In genomic region chr12:8947163-8947562, GRCm38 (mm10) we compare ENCODE assay signal across 8 mouse cellular contexts. TPM values are rescaled to one million over a fixed set of nuclear protein-coding genes. Genes with fewer than 3 reads are reported as not detected.
DNase-seq lines count a peak whose midpoint lies in the region; ATAC-seq and TF ChIP-seq lines count a peak whose summit lies in the region.

No protein-coding gene starts in this region.

- H3K4me3 ChIP-seq in heart, embryonic 15.5 days = 0 out of 2 replicates have a peak overlapping the region, but pooled peaks have one; percentile 56
- no peak overlapping the region for H3K4me3 ChIP-seq in heart, adult 2 months
- peak overlapping the region; percentile 53 for H3K4me3 ChIP-seq in bone marrow macrophage, adult 2 months (ENCODE audit: insufficient read depth, low read length)
- no peak overlapping the region for H3K4me3 ChIP-seq in hindbrain, embryonic 14.5 days (replicated peaks; ENCODE audit: low read length)
- H3K4me3 ChIP-seq in megakaryocyte, embryonic 14.5 days (replicated peaks) = peak overlapping the region; percentile 14

- no peak for ATAC-seq in heart, embryonic 15.5 days (replicated peaks; ENCODE audit: insufficient number of reproducible peaks, insufficient read depth, low FRiP score, low read depth)
- no peak for ATAC-seq in hindbrain, embryonic 14.5 days (ENCODE audit: low FRiP score)

- H3K4me1 ChIP-seq in heart, embryonic 15.5 days (replicated peaks) = peaks cover 9% of the 10 kb centered on the region
- H3K4me1 ChIP-seq in heart, adult 2 months (ENCODE audit: control insufficient read depth, insufficient read depth, low read length) = peaks cover 2% of the 10 kb centered on the region; the same call in 1 of the 2 replicates
- peaks cover 25% of the 10 kb centered on the region for H3K4me1 ChIP-seq in bone marrow macrophage, adult 2 months (ENCODE audit: control insufficient read depth, insufficient read depth, low read length)
- H3K4me1 ChIP-seq in hindbrain, embryonic 14.5 days (replicated peaks; ENCODE audit: control insufficient read depth, insufficient read depth, low read length) = peaks cover 5% of the 10 kb centered on the region; the same call in 1 of the 2 replicates
- peaks cover 34% of the 10 kb centered on the region for H3K4me1 ChIP-seq in megakaryocyte, embryonic 14.5 days

- H3K9ac ChIP-seq in heart, embryonic 15.5 days = no peak overlapping the region
- no peak overlapping the region for H3K9ac ChIP-seq in heart, adult 2 months (ENCODE audit: low read depth, low read length)
- H3K9ac ChIP-seq in hindbrain, embryonic 14.5 days = no peak overlapping the region

- no peak for DNase-seq in heart, adult 2 months
- no peak for DNase-seq in hindbrain, embryonic 14.5 days (ENCODE audit: low spot score)
- no peak for DNase-seq in left cerebral cortex, postnatal 14 days (ENCODE audit: low spot score in 2 of 2)
- DNase-seq in urinary bladder, postnatal 36 days (ENCODE audit: low spot score in 2 of 2) = no peak
- no peak for DNase-seq in thymus, postnatal 10 days (ENCODE audit: low spot score in 2 of 2)

- H3K4me2 ChIP-seq in heart, embryonic 15.5 days = peak overlapping the region; percentile 97
- H3K4me2 ChIP-seq in hindbrain, embryonic 14.5 days (replicated peaks) = peak overlapping the region; percentile 79; the same call in 1 of the 2 replicates

- H3K9me3 ChIP-seq in heart, embryonic 15.5 days (replicated peaks) = no peaks in the 10 kb centered on the region
- H3K9me3 ChIP-seq in hindbrain, embryonic 14.5 days (ENCODE audit: control insufficient read depth, low read length) = no peaks in the 10 kb centered on the region
- H3K9me3 ChIP-seq in megakaryocyte, embryonic 14.5 days = no peaks in the 10 kb centered on the region

- no peak overlapping the region for H3K27ac ChIP-seq in heart, embryonic 15.5 days
- H3K27ac ChIP-seq in heart, adult 2 months = no peak overlapping the region
- H3K27ac ChIP-seq in bone marrow macrophage, adult 2 months (ENCODE audit: insufficient read depth, low read depth, low read length) = peak overlapping the region; percentile 66
- no peak overlapping the region for H3K27ac ChIP-seq in hindbrain, embryonic 14.5 days

- no peak for TF ChIP-seq POLR2A in heart, adult 2 months (IDR thresholded peaks at IDR 0.05; ENCODE audit: insufficient read depth, low read depth, low read length)
- TF ChIP-seq POLR2A in bone marrow macrophage, adult 2 months (IDR thresholded peaks at IDR 0.05; ENCODE audit: borderline replicate concordance, low read depth, low read length) = no peak

- no peak for TF ChIP-seq EP300 in heart, adult 2 months (IDR thresholded peaks at IDR 0.05; ENCODE audit: insufficient read depth, low read depth, low read length)

- WGBS in heart, embryonic 15.5 days = 42% methylated on average over 9 of the region's 9 CpGs
- 48% methylated on average over 9 of the region's 9 CpGs for WGBS in heart, adult 2 months
- WGBS in hindbrain, embryonic 14.5 days = 69% methylated on average over 9 of the region's 9 CpGs

- intact Hi-C loops in heart, adult 2 months (cut with DNase I) = no loop called here
- intact Hi-C loops in left cerebral cortex, postnatal 14 days (cut with DNase I) = no loop called here

- no peak for TF ChIP-seq CTCF in heart, adult 2 months (IDR thresholded peaks at IDR 0.05)
- TF ChIP-seq CTCF in bone marrow macrophage, adult 2 months (IDR thresholded peaks at IDR 0.05; ENCODE audit: low read depth, low read length) = no peak

- no peaks in the 10 kb centered on the region for H3K79me2 ChIP-seq in heart, adult 2 months (replicated peaks; ENCODE audit: control insufficient read depth, insufficient read depth, low read length)

- H3K36me3 ChIP-seq in heart, embryonic 15.5 days = no peaks in the 10 kb centered on the region
- no peaks in the 10 kb centered on the region for H3K36me3 ChIP-seq in heart, adult 2 months (ENCODE audit: control insufficient read depth, insufficient read depth, low read length)
- no peaks in the 10 kb centered on the region for H3K36me3 ChIP-seq in hindbrain, embryonic 14.5 days (replicated peaks; ENCODE audit: control insufficient read depth, insufficient read depth)
- H3K36me3 ChIP-seq in megakaryocyte, embryonic 14.5 days (replicated peaks; ENCODE audit: low read length) = no peaks in the 10 kb centered on the region

- H3K27me3 ChIP-seq in heart, embryonic 15.5 days = 0 out of 2 replicates have a peak, but pooled peaks cover 6% of the 10 kb centered on the region
- H3K27me3 ChIP-seq in heart, adult 2 months (ENCODE audit: control insufficient read depth, insufficient read depth, low read length) = 0 out of 2 replicates have a peak, but pooled peaks cover 1% of the 10 kb centered on the region
- no peaks in the 10 kb centered on the region for H3K27me3 ChIP-seq in hindbrain, embryonic 14.5 days (ENCODE audit: control insufficient read depth, insufficient read depth, low read length)
- H3K27me3 ChIP-seq in megakaryocyte, embryonic 14.5 days (replicated peaks) = peaks cover 53% of the 10 kb centered on the region

RNA-seq across cellular contexts. Expression of gene Matn3, which starts 0.6 kb away (rescaled TPM):
- 0.39 and 1.0 TPM in 2 replicates for polyA plus RNA-seq in heart, embryonic 15.5 days (2015; fragmentation: Nextera tagmentation; extraction: Ambion mirVana)
- not detected for total RNA-seq in heart, adult 2 months (2021)
- polyA plus RNA-seq in heart, adult 2 months (2012; rRNA removed) = not detected in 2 replicates
- not detected in 2 replicates for polyA plus RNA-seq in bone marrow macrophage, adult 2 months (2012; ENCODE audit: insufficient read depth, insufficient read length, missing spikeins)
- 0.15 and 0.17 TPM in 2 replicates for polyA plus RNA-seq in hindbrain, embryonic 14.5 days (2014; fragmentation: Nextera tagmentation; extraction: Ambion mirVana)
- polyA plus RNA-seq in megakaryocyte, embryonic 14.5 days (2012; ENCODE audit: insufficient read depth, low replicate concordance) = not detected in 2 replicates
- under 1 TPM; 0.17 to 0.22 TPM for total RNA-seq in left cerebral cortex, postnatal 14 days (2021)

RNA-seq across cellular contexts. Expression of gene Laptm4a, which starts 25.7 kb away (rescaled TPM):
- 287 and 312 TPM in 2 replicates for polyA plus RNA-seq in heart, embryonic 15.5 days (2015; fragmentation: Nextera tagmentation; extraction: Ambion mirVana)
- total RNA-seq in heart, adult 2 months (2021) = 100 to 1,000 TPM; 366 to 372 TPM
- 314 and 519 TPM in 2 replicates for polyA plus RNA-seq in heart, adult 2 months (2012; rRNA removed)
- polyA plus RNA-seq in bone marrow macrophage, adult 2 months (2012; ENCODE audit: insufficient read depth, insufficient read length, missing spikeins) = 394 and 417 TPM in 2 replicates
- 173 and 189 TPM in 2 replicates for polyA plus RNA-seq in hindbrain, embryonic 14.5 days (2014; fragmentation: Nextera tagmentation; extraction: Ambion mirVana)
- polyA plus RNA-seq in megakaryocyte, embryonic 14.5 days (2012; ENCODE audit: insufficient read depth, low replicate concordance) = 10.3 and 34.8 TPM in 2 replicates
- 100 to 1,000 TPM; 179 to 188 TPM for total RNA-seq in left cerebral cortex, postnatal 14 days (2021)

RNA-seq across cellular contexts. Expression of gene Wdr35, which starts 26.5 kb away (rescaled TPM):
- polyA plus RNA-seq in heart, embryonic 15.5 days (2015; fragmentation: Nextera tagmentation; extraction: Ambion mirVana) = 12.0 and 14.1 TPM in 2 replicates
- total RNA-seq in heart, adult 2 months (2021) = 1 to 10 TPM; 9.0 to 9.5 TPM
- polyA plus RNA-seq in heart, adult 2 months (2012; rRNA removed) = 3.4 and 5.9 TPM in 2 replicates
- 3.2 and 3.4 TPM in 2 replicates for polyA plus RNA-seq in bone marrow macrophage, adult 2 months (2012; ENCODE audit: insufficient read depth, insufficient read length, missing spikeins)
- polyA plus RNA-seq in hindbrain, embryonic 14.5 days (2014; fragmentation: Nextera tagmentation; extraction: Ambion mirVana) = 22.4 and 26.1 TPM in 2 replicates
- 0.08 TPM in 1 of 2 replicates, not detected in the other for polyA plus RNA-seq in megakaryocyte, embryonic 14.5 days (2012; ENCODE audit: insufficient read depth, low replicate concordance)
- 10 to 100 TPM; 41.3 to 43.9 TPM for total RNA-seq in left cerebral cortex, postnatal 14 days (2021)

Comparison
In these comparisons a context has a peak if more than half of its experiments do, and no peak if none do; other contexts are left out.
1. H3K4me3 ChIP-seq: peak in heart, embryonic 15.5 days (single experiment), bone marrow macrophage, adult 2 months (single experiment) and megakaryocyte, embryonic 14.5 days (single experiment); none in heart, adult 2 months (single experiment) and hindbrain, embryonic 14.5 days (single experiment).